26 mouse cellular contexts compared by ENCODE assay signal in the genomic region with DNA sequence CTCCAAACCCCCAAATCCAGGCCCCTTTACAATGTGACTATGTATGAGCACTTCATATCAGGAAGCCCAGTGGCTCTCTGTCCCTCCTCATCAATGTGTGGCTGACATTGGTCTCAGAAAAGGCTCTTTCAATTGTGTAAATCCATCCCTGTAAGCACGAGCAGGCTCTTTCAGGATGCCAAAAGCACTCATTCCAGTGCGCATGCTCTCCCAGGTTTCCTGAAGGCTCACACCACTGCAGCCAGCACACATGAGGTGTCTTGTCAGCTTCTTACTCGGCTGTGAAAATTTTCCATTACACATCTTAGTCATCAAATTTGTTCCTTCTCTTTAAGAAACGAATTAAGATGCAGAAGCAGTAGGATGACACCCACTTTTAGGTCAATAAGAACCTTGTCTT.
DNase-seq lines count a peak whose midpoint lies in the region; ATAC-seq and TF ChIP-seq lines count a peak whose summit lies in the region.
"Had no signal": no experiment of that assay in that cellular context is flagged by ENCODE, and none has a peak within 500 bp of the region (broad histone marks: within the 10 kb centered on the region; RNA-seq: fewer than 3 reads in every experiment).

No protein-coding gene starts in this region.

- 0 out of 2 replicates have a peak, but pooled peaks cover 3% of the 10 kb centered on the region for H3K9me3 ChIP-seq in kidney, embryonic 14.5 days (ENCODE audit: control insufficient read depth, low read length)
- H3K9me3 ChIP-seq: embryonic facial prominence, embryonic 13.5 days; forebrain, embryonic 12.5 days; hindbrain, embryonic 15.5 days; midbrain, embryonic 13.5 days had no signal

- H3K27me3 ChIP-seq in cerebellum, adult 2 months (ENCODE audit: control insufficient read depth, insufficient read depth, low read length), result no peaks in the 10 kb centered on the region
- no peaks in the 10 kb centered on the region for H3K27me3 ChIP-seq in kidney, embryonic 14.5 days (ENCODE audit: control insufficient read depth, insufficient read depth, low read length)
- H3K27me3 ChIP-seq: embryonic facial prominence, embryonic 13.5 days; forebrain, embryonic 12.5 days; hindbrain, embryonic 15.5 days; megakaryocyte, embryonic 14.5 days; midbrain, embryonic 13.5 days had no signal

- H3K4me1 ChIP-seq in cerebellum, adult 2 months (ENCODE audit: control insufficient read depth, insufficient read depth, low read length), result no peaks in the 10 kb centered on the region
- H3K4me1 ChIP-seq in kidney, embryonic 14.5 days (ENCODE audit: control insufficient read depth, insufficient read depth, low read length), result no peaks in the 10 kb centered on the region
- H3K4me1 ChIP-seq: embryonic facial prominence, embryonic 13.5 days; forebrain, embryonic 12.5 days; hindbrain, embryonic 15.5 days; midbrain, embryonic 13.5 days had no signal

- no peak overlapping the region for H3K27ac ChIP-seq in cerebellum, adult 2 months (ENCODE audit: insufficient read depth, low read length)
- no peak overlapping the region for H3K27ac ChIP-seq in kidney, embryonic 14.5 days (ENCODE audit: low read depth, low read length)
- H3K27ac ChIP-seq: embryonic facial prominence, embryonic 13.5 days; forebrain, embryonic 12.5 days; hindbrain, embryonic 15.5 days; layer of hippocampus, adult 2 months; liver, embryonic 14.5 days; midbrain, embryonic 13.5 days had no signal

- H3K36me3 ChIP-seq in kidney, embryonic 14.5 days (ENCODE audit: control insufficient read depth, insufficient read depth, low read length), result no peaks in the 10 kb centered on the region
- H3K36me3 ChIP-seq: embryonic facial prominence, embryonic 13.5 days; forebrain, embryonic 12.5 days; hindbrain, embryonic 15.5 days; midbrain, embryonic 13.5 days had no signal

- H3K4me2 ChIP-seq in kidney, embryonic 14.5 days (replicated peaks; ENCODE audit: low read depth, low read length), result no peak overlapping the region
- H3K4me2 ChIP-seq: embryonic facial prominence, embryonic 13.5 days; forebrain, embryonic 12.5 days; hindbrain, embryonic 15.5 days; lung, embryonic 14.5 days; midbrain, embryonic 13.5 days had no signal

- no peak overlapping the region for H3K9ac ChIP-seq in kidney, embryonic 14.5 days (ENCODE audit: low read depth, low read length)
- H3K9ac ChIP-seq: embryonic facial prominence, embryonic 13.5 days; forebrain, embryonic 12.5 days; hindbrain, embryonic 15.5 days; liver, embryonic 14.5 days; lung, embryonic 14.5 days; midbrain, embryonic 13.5 days had no signal

- TF ChIP-seq POLR2A in cerebellum, adult 2 months (IDR thresholded peaks at IDR 0.05; ENCODE audit: borderline replicate concordance, insufficient read depth, low read length), result no peak

- peak; percentile 37 for ATAC-seq in CD4-positive, CD25-positive, alpha-beta regulatory T cell, adult 4 months
- ATAC-seq in kidney, embryonic 14.5 days (ENCODE audit: low FRiP score, low TSS enrichment), result no peak
- ATAC-seq: activated CD4-positive, CD25-positive, alpha-beta regulatory T cell, adult 4 months; midbrain, embryonic 13.5 days had no signal

- no peak overlapping the region for H3K4me3 ChIP-seq in cerebellum, adult 2 months (replicated peaks; ENCODE audit: insufficient read depth, low read depth, low read length)
- no peak overlapping the region for H3K4me3 ChIP-seq in kidney, embryonic 14.5 days (ENCODE audit: low read length)
- H3K4me3 ChIP-seq: embryonic facial prominence, embryonic 13.5 days; erythroblast, embryonic 14.5 days; forebrain, embryonic 12.5 days; hindbrain, embryonic 15.5 days; layer of hippocampus, adult 2 months; midbrain, embryonic 13.5 days had no signal

- WGBS in cerebellum, adult 2 months, result 79% methylated on average over 4 of the region's 4 CpGs
- 81% methylated on average over 4 of the region's 4 CpGs for WGBS in kidney, embryonic 14.5 days

- no peak for TF ChIP-seq CTCF in cerebellum, adult 2 months (IDR thresholded peaks at IDR 0.05; ENCODE audit: borderline replicate concordance, insufficient read depth, low read depth, low read length)

- peak; percentile 38 for DNase-seq in left cerebral cortex, adult 18-20 months (ENCODE audit: low spot score in 2 of 2)
- DNase-seq in left cerebral cortex, adult 11 months (ENCODE audit: low spot score), result no peak
- peak; percentile 48 to 57 for DNase-seq in frontal cortex, postnatal 36 days (ENCODE audit: low spot score in 2 of 2)
- DNase-seq in right cerebral cortex, postnatal 14 days, result peak; percentile 15
- DNase-seq in ovary, postnatal 36 days (ENCODE audit: low spot score), result no peak
- DNase-seq in cerebellum, adult 2 months, result no peak
- DNase-seq: adrenal gland, adult 8-10 months; cerebellum, adult 8-10 months; cerebellum, postnatal 36 days; embryo, embryonic 11 days; gastrocnemius, postnatal 25 days; heart, postnatal 4 days; kidney, adult 9 months; kidney, postnatal 25 days; lung, embryonic 14.5 days had no signal

Comparison
In these comparisons a context has a peak if more than half of its experiments do, and no peak if none do; other contexts are left out.
1. DNase-seq: peak in left cerebral cortex, adult 18-20 months (2 of 2), frontal cortex, postnatal 36 days (2 of 2) and right cerebral cortex, postnatal 14 days (single experiment); none in left cerebral cortex, adult 11 months (single experiment), ovary, postnatal 36 days (single experiment) and cerebellum, adult 2 months (0 of 2).